Mouse (Mus musculus) midbrain, postnatal 0 days (tissue): ENCODE measurements around the gene Cab39. TPM values are rescaled to one million over a fixed set of nuclear protein-coding genes. Genes with fewer than 3 reads are reported as not detected.
A peak's percentile ranks its signal among the peaks of the same experiment; 100 is the strongest.

Experiments used
- ATAC-seq: fragments of 200-750 bp; cut with Nextera tagmentation; 2 replicates; pipeline ENCODE4 v1.8.0; 2017; ENCODE audit warnings: moderate number of reproducible peaks, mild to moderate bottlenecking, moderate TSS enrichment, moderate library complexity; ENCODE audit not compliant: low FRiP score
- DNase-seq: peaks from one replicate; pipeline ENCODE4 v3.0.0-alpha.2; 2015; ENCODE audit warnings: low spot score
- H3K27ac ChIP-seq: fragments of 300-500 bp; sonication (generic); 2 replicates; pipeline ENCODE4 v1.5.1; 2014; ENCODE audit warnings: low read depth, mild to moderate bottlenecking, low read length, mixed read lengths
- H3K27me3 ChIP-seq: fragments of 300-500 bp; sonication (generic); 2 replicates; pipeline ENCODE4 v1.6.1; 2014; ENCODE audit warnings: low read length, control low read depth, mixed read lengths; ENCODE audit not compliant: insufficient read depth
- H3K36me3 ChIP-seq: fragments of 300-500 bp; sonication (generic); 2 replicates; pipeline ENCODE4 v1.6.1; 2014; ENCODE audit warnings: low read length, control low read depth, mixed read lengths; ENCODE audit not compliant: insufficient read depth
- H3K4me1 ChIP-seq: fragments of 300-500 bp; sonication (generic); 2 replicates; pipeline ENCODE4 v1.6.1; 2014; ENCODE audit warnings: mild to moderate bottlenecking, control low read depth, antibody characterized with exemption, low read length, mixed read lengths; ENCODE audit not compliant: insufficient read depth
- H3K4me2 ChIP-seq: fragments of 300-500 bp; sonication (generic); 2 replicates; pipeline ENCODE4 v1.6.1; 2014; ENCODE audit warnings: low read depth, mild to moderate bottlenecking, low read length, mixed read lengths; ENCODE audit not compliant: poor library complexity, severe bottlenecking
- H3K4me3 ChIP-seq: fragments of 300-500 bp; sonication (generic); 2 replicates; pipeline ENCODE4 v1.5.1; 2014; ENCODE audit warnings: low read depth, mild to moderate bottlenecking, low read length, moderate library complexity
- H3K9ac ChIP-seq: fragments of 300-500 bp; sonication (generic); replicated peaks from 2 replicates; pipeline ENCODE4 v1.6.1; 2014; ENCODE audit warnings: mild to moderate bottlenecking, low read length, moderate library complexity, mixed read lengths; ENCODE audit not compliant: poor library complexity, severe bottlenecking
- H3K9me3 ChIP-seq: fragments of 300-500 bp; sonication (generic); 2 replicates; pipeline ENCODE4 v1.6.1; 2016; ENCODE audit warnings: low read length, control low read depth
- CTCF ChIP-seq: IDR thresholded peaks from 2 replicates; pipeline ENCODE4 v1.5.1; 2016; ENCODE audit warnings: antibody characterized with exemption, mild to moderate bottlenecking
- WGBS: fragments of 180-500 bp; shearing (Covaris S2); extraction: QIAGEN DNeasy Blood & Tissue Kit; methylation state at CpG from one replicate; pipeline ENCODE4 v1.1.7; 2014; 5-methylcytosine and 5-hydroxymethylcytosine counted together
- polyA plus RNA-seq: library from polyadenylated mRNA; unstranded; fragments of >200 nt; fragmentation: Nextera tagmentation; extraction: Ambion mirVana; gene quantifications from 2 replicates; pipeline ENCODE4 v1.2.1, GENCODE M21; 2015
- total RNA-seq: library from RNA; depleted of rRNA; stranded (reverse); fragments of >200 nt; gene quantifications from 2 replicates; pipeline ENCODE4 v1.2.3, GENCODE M21; 2014

The Cab39 gene
- total and polyA plus RNA-seq, 2 experiments from 2014 or later: 45.9 to 167 TPM

DNA sequence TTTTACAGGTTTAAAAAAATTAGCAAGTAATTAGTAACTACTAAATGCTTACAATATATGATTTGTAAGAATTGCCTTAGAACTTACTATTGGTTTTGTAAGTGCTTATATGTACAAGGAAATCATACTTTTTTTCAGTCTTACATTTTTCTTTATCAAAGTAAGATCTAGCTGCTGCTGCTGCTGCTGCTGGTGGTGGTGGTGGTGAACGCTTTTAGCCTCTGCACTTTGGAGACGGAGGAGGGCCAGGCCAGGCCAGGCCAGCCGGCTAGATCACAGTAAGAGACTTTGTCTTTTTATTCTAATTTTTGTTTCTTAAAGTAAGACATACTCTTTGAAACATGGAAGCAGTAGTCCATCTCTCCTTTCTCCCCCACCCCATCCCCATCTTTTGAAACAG, 2.0 kb downstream of the Cab39 start:
- TF ChIP-seq CTCF: no peak
- no peak overlapping the region for H3K4me3 ChIP-seq
- H3K4me2 ChIP-seq: peak overlapping the region; percentile 35
- no peaks in the 10 kb centered on the region; the same call in 1 of the 2 replicates for H3K4me1 ChIP-seq
- no peaks in the 10 kb centered on the region for H3K27me3 ChIP-seq
- DNase-seq (no peak), ATAC-seq (no peak)
- H3K9me3 ChIP-seq: no peaks in the 10 kb centered on the region
- 62% methylated on average over 3 of the region's 3 CpGs for WGBS
- H3K36me3 ChIP-seq: no peaks in the 10 kb centered on the region
- no peak overlapping the region for H3K9ac ChIP-seq
- H3K27ac ChIP-seq: no peak overlapping the region

GRCm38 (mm10) chr1:85799776-85800175, 6.5 kb downstream of the Cab39 start:
- 82% methylated on average over 1 of the region's 1 CpGs for WGBS
- ATAC-seq (no peak), DNase-seq (no peak)
- no peak overlapping the region for H3K4me3 ChIP-seq
- no peaks in the 10 kb centered on the region; the same call in 1 of the 2 replicates for H3K4me1 ChIP-seq
- H3K9me3 ChIP-seq: no peaks in the 10 kb centered on the region
- H3K9ac ChIP-seq: no peak overlapping the region
- TF ChIP-seq CTCF: no peak
- H3K4me2 ChIP-seq: no peak overlapping the region
- no peaks in the 10 kb centered on the region for H3K27me3 ChIP-seq
- H3K27ac ChIP-seq: no peak overlapping the region
- H3K36me3 ChIP-seq: no peaks in the 10 kb centered on the region

- H3K4me1 ChIP-seq: no peaks in the 10 kb centered on the region
- H3K36me3 ChIP-seq: no peaks in the 10 kb centered on the region
- DNase-seq (no peak), ATAC-seq (no peak)
- 87% methylated on average over 1 of the region's 1 CpGs for WGBS
- H3K9me3 ChIP-seq: no peaks in the 10 kb centered on the region
- H3K9ac ChIP-seq: no peak overlapping the region
- H3K27ac ChIP-seq: no peak overlapping the region
- TF ChIP-seq CTCF: no peak
- H3K4me3 ChIP-seq: no peak overlapping the region
- H3K4me2 ChIP-seq: no peak overlapping the region
- no peaks in the 10 kb centered on the region for H3K27me3 ChIP-seq
These were observed 9.3 kb downstream of the Cab39 start for GRCm38 (mm10) chr1:85802517-85802916.

DNA sequence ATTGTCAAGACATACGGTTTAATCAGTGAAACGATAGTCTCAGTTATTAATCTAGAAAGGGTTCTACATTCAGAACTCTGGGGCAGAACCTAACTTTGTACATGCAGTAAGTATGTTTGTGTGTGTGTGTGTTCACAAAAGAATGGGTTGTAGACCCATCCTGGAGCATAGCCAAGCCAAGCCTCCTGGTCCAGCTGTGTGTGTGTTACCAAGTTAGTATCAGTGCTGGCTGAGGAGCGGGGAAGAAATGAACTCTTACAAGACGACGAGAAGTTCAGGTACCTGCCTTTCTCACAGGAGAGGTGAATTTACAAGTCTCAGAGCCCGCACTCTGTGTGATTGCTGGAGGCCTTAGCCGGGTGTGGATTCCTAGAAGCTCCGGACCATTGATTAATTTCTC, 11.3 kb downstream of the Cab39 start:
- WGBS: 97% methylated on average over 8 of the region's 8 CpGs
- Histone ChIP-seq H3K27me3 (no peaks in the 10 kb centered on the region), H3K4me1 (no peaks in the 10 kb centered on the region), H3K36me3 (no peaks in the 10 kb centered on the region), H3K9ac (no peak overlapping the region), H3K9me3 (no peaks in the 10 kb centered on the region), H3K27ac (no peak overlapping the region), H3K4me3 (no peak overlapping the region), H3K4me2 (no peak overlapping the region)
- no peak for TF ChIP-seq CTCF
- DNase-seq (no peak), ATAC-seq (no peak)

- Histone ChIP-seq H3K27me3 (no peaks in the 10 kb centered on the region), H3K9me3 (no peaks in the 10 kb centered on the region), H3K27ac (no peak overlapping the region), H3K9ac (no peak overlapping the region), H3K4me3 (no peak overlapping the region), H3K4me2 (no peak overlapping the region), H3K36me3 (no peaks in the 10 kb centered on the region), H3K4me1 (no peaks in the 10 kb centered on the region)
- ATAC-seq (no peak), DNase-seq (no peak)
- WGBS: 69% methylated on average over 4 of the region's 4 CpGs
- no peak for TF ChIP-seq CTCF
These were observed 16.0 kb downstream of the Cab39 start for GRCm38 (mm10) chr1:85809256-85809655.

- Histone ChIP-seq H3K4me2 (no peak overlapping the region), H3K9me3 (no peaks in the 10 kb centered on the region), H3K27me3 (no peaks in the 10 kb centered on the region), H3K36me3 (no peaks in the 10 kb centered on the region), H3K4me3 (no peak overlapping the region), H3K27ac (no peak overlapping the region), H3K9ac (no peak overlapping the region), H3K4me1 (no peaks in the 10 kb centered on the region)
- ATAC-seq (no peak), DNase-seq (no peak)
- WGBS: 83% methylated on average over 2 of the region's 2 CpGs
- no peak for TF ChIP-seq CTCF
These were observed 17.1 kb downstream of the Cab39 start for GRCm38 (mm10) chr1:85810343-85810742.
